Mouse (Mus musculus) midbrain, embryonic 15.5 days (tissue): ENCODE measurements around the gene Tldc1. TPM values are rescaled to one million over a fixed set of nuclear protein-coding genes. Genes with fewer than 3 reads are reported as not detected.
A peak's percentile ranks its signal among the peaks of the same experiment; 100 is the strongest.

ENCODE experiments used
- ATAC-seq: fragments of 200-750 bp; cut with Nextera tagmentation; replicated peaks from 2 replicates; pipeline ENCODE4 v1.8.0; 2017; ENCODE audit warnings: moderate TSS enrichment
- H3K27ac ChIP-seq: fragments of 300-500 bp; sonication (generic); 2 replicates; pipeline ENCODE4 v1.5.1; 2015; ENCODE audit warnings: mild to moderate bottlenecking, inconsistent platforms
- H3K27me3 ChIP-seq: fragments of 300-500 bp; sonication (generic); replicated peaks from 2 replicates; pipeline ENCODE4 v1.6.1; 2015; ENCODE audit warnings: inconsistent platforms
- H3K36me3 ChIP-seq: fragments of 300-500 bp; sonication (generic); replicated peaks from 2 replicates; pipeline ENCODE4 v1.6.1; 2015; ENCODE audit warnings: inconsistent platforms
- H3K4me1 ChIP-seq: fragments of 300-500 bp; sonication (generic); 2 replicates; pipeline ENCODE4 v1.6.1; 2015; ENCODE audit warnings: inconsistent platforms
- H3K4me2 ChIP-seq: fragments of 300-500 bp; sonication (generic); 2 replicates; pipeline ENCODE4 v1.6.1; 2015; ENCODE audit warnings: inconsistent platforms, mild to moderate bottlenecking, moderate library complexity
- H3K4me3 ChIP-seq: fragments of 300-500 bp; sonication (generic); 2 replicates; pipeline ENCODE4 v1.5.1; 2015; ENCODE audit warnings: mild to moderate bottlenecking, inconsistent platforms
- H3K9ac ChIP-seq: fragments of 300-500 bp; sonication (generic); 2 replicates; pipeline ENCODE4 v1.6.1; 2015; ENCODE audit warnings: mild to moderate bottlenecking, inconsistent platforms
- H3K9me3 ChIP-seq: fragments of 300-500 bp; sonication (generic); 2 replicates; pipeline ENCODE4 v1.6.1; 2016; ENCODE audit warnings: inconsistent platforms
- WGBS: fragments of 180-500 bp; shearing (Covaris S2); methylation state at CpG from one replicate; pipeline ENCODE4 v1.1.7; 2015; ENCODE audit warnings: mixed read lengths; 5-methylcytosine and 5-hydroxymethylcytosine counted together
- polyA plus RNA-seq: library from polyadenylated mRNA; unstranded; fragments of >200 nt; fragmentation: Nextera tagmentation; extraction: Ambion mirVana; gene quantifications from 2 replicates; pipeline ENCODE4 v1.2.1, GENCODE M21; 2015

Gene Tldc1
- polyA plus RNA-seq, 1 experiment from 2014 or later, result 11.4 TPM

GRCm38 (mm10) chr8:119783579-119783978, 5.4 kb upstream of the Tldc1 start:
- Histone ChIP-seq H3K36me3 (no peaks in the 10 kb centered on the region), H3K4me2 (no peak overlapping the region), H3K4me3 (no peak overlapping the region), H3K27me3 (no peaks in the 10 kb centered on the region), H3K4me1 (peaks cover 13% of the 10 kb centered on the region), H3K9me3 (no peaks in the 10 kb centered on the region), H3K9ac (no peak overlapping the region), H3K27ac (no peak overlapping the region)
- ATAC-seq, result no peak
- 82% methylated on average over 6 of the region's 6 CpGs for WGBS

- Histone ChIP-seq H3K27ac (no peak overlapping the region), H3K27me3 (no peaks in the 10 kb centered on the region), H3K4me2 (no peak overlapping the region), H3K4me1 (peaks cover 17% of the 10 kb centered on the region), H3K4me3 (no peak overlapping the region), H3K9ac (no peak overlapping the region), H3K9me3 (no peaks in the 10 kb centered on the region), H3K36me3 (no peaks in the 10 kb centered on the region)
- WGBS, result 9% methylated on average over 5 of the region's 5 CpGs
- no peak for ATAC-seq
Measured at GRCm38 (mm10) chr8:119782715-119783114, 4.5 kb upstream of the Tldc1 start.

- H3K4me2 ChIP-seq, result no peak overlapping the region
- H3K27ac ChIP-seq, result no peak overlapping the region
- ATAC-seq, result no peak
- H3K36me3 ChIP-seq, result no peaks in the 10 kb centered on the region
- H3K4me1 ChIP-seq, result peaks cover 25% of the 10 kb centered on the region
- H3K27me3 ChIP-seq, result no peaks in the 10 kb centered on the region
- H3K9me3 ChIP-seq, result no peaks in the 10 kb centered on the region
- H3K4me3 ChIP-seq, result no peak overlapping the region
- WGBS, result 75% methylated on average over 4 of the region's 4 CpGs
- no peak overlapping the region for H3K9ac ChIP-seq
Measured at GRCm38 (mm10) chr8:119781086-119781840, 3.0 kb upstream of the Tldc1 start.

- ATAC-seq, result no peak
- H3K9ac ChIP-seq, result no peak overlapping the region
- WGBS, result 75% methylated on average over 9 of the region's 9 CpGs
Measured at GRCm38 (mm10) chr8:119780402-119781049, 2.3 kb upstream of the Tldc1 start.

GRCm38 (mm10) chr8:119779013-119779737, 959 bp upstream of the Tldc1 start:
- Histone ChIP-seq H3K9me3 (no peaks in the 10 kb centered on the region), H3K4me1 (peaks cover 18% of the 10 kb centered on the region), H3K27ac (peak overlapping the region; percentile 87), H3K4me3 (no peak overlapping the region), H3K4me2 (peak overlapping the region; percentile 95), H3K36me3 (no peaks in the 10 kb centered on the region), H3K27me3 (no peaks in the 10 kb centered on the region), H3K9ac (no peak overlapping the region; the same call in 1 of the 2 replicates)
- 25% methylated on average over 14 of the region's 14 CpGs for WGBS
- ATAC-seq, result no peak; the same call in 1 of the 2 replicates

More at GRCm38 (mm10) chr8:119780402-119781049, 2.3 kb upstream of the Tldc1 start:
- Histone ChIP-seq H3K27me3 (no peaks in the 10 kb centered on the region), H3K4me1 (peaks cover 18% of the 10 kb centered on the region), H3K4me2 (no peak overlapping the region), H3K36me3 (no peaks in the 10 kb centered on the region), H3K27ac (no peak overlapping the region), H3K9me3 (no peaks in the 10 kb centered on the region), H3K4me3 (no peak overlapping the region)

GRCm38 (mm10) chr8:119777765-119778164, 451 bp downstream of the Tldc1 start:
- no peaks in the 10 kb centered on the region for H3K27me3 ChIP-seq
- H3K4me1 ChIP-seq, result peaks cover 18% of the 10 kb centered on the region
- peak overlapping the region; percentile 95 for H3K4me2 ChIP-seq
- H3K27ac ChIP-seq, result peak overlapping the region; percentile 87
- ATAC-seq, result peak; percentile 34
- peak overlapping the region; percentile 79 for H3K9ac ChIP-seq
- no peaks in the 10 kb centered on the region for H3K36me3 ChIP-seq
- 13% methylated on average over 7 of the region's 7 CpGs for WGBS
- H3K9me3 ChIP-seq, result no peaks in the 10 kb centered on the region
- peak overlapping the region; percentile 78 for H3K4me3 ChIP-seq

GRCm38 (mm10) chr8:119776668-119777245, 1.5 kb downstream of the Tldc1 start:
- Histone ChIP-seq H3K27me3 (no peaks in the 10 kb centered on the region), H3K27ac (no peak overlapping the region), H3K4me3 (no peak overlapping the region), H3K4me1 (peaks cover 18% of the 10 kb centered on the region), H3K9me3 (no peaks in the 10 kb centered on the region), H3K4me2 (peak overlapping the region; percentile 95; the same call in 1 of the 2 replicates), H3K9ac (no peak overlapping the region), H3K36me3 (no peaks in the 10 kb centered on the region)
- WGBS, result 93% methylated on average over 7 of the region's 7 CpGs
- no peak for ATAC-seq

- Histone ChIP-seq H3K4me1 (no peaks in the 10 kb centered on the region), H3K36me3 (peaks cover 17% of the 10 kb centered on the region; the same call in 1 of the 2 replicates), H3K9ac (no peak overlapping the region), H3K27me3 (no peaks in the 10 kb centered on the region), H3K9me3 (no peaks in the 10 kb centered on the region), H3K4me2 (no peak overlapping the region), H3K4me3 (no peak overlapping the region), H3K27ac (no peak overlapping the region)
- ATAC-seq, result no peak
- WGBS, result 87% methylated on average over 22 of the region's 22 CpGs
Measured at GRCm38 (mm10) chr8:119765761-119766444, 12.3 kb downstream of the Tldc1 start.

- ATAC-seq, result no peak
- WGBS, result 83% methylated on average over 10 of the region's 10 CpGs
- no peaks in the 10 kb centered on the region for H3K4me1 ChIP-seq
Measured at GRCm38 (mm10) chr8:119765311-119765710, 12.9 kb downstream of the Tldc1 start.

GRCm38 (mm10) chr8:119762226-119763220, 15.7 kb downstream of the Tldc1 start:
- H3K27ac ChIP-seq, result no peak overlapping the region
- no peak overlapping the region for H3K4me2 ChIP-seq
- H3K27me3 ChIP-seq, result no peaks in the 10 kb centered on the region
- ATAC-seq, result no peak
- peaks cover 3% of the 10 kb centered on the region; the same call in 1 of the 2 replicates for H3K4me1 ChIP-seq
- H3K9me3 ChIP-seq, result no peaks in the 10 kb centered on the region
- no peak overlapping the region for H3K4me3 ChIP-seq
- WGBS, result 92% methylated on average over 21 of the region's 21 CpGs
- no peak overlapping the region for H3K9ac ChIP-seq
- peaks cover 19% of the 10 kb centered on the region; the same call in 1 of the 2 replicates for H3K36me3 ChIP-seq

More at GRCm38 (mm10) chr8:119765311-119765710, 12.9 kb downstream of the Tldc1 start:
- Histone ChIP-seq H3K9me3 (no peaks in the 10 kb centered on the region), H3K4me2 (no peak overlapping the region), H3K27ac (no peak overlapping the region), H3K27me3 (no peaks in the 10 kb centered on the region), H3K4me3 (no peak overlapping the region), H3K36me3 (peaks cover 19% of the 10 kb centered on the region; the same call in 1 of the 2 replicates), H3K9ac (no peak overlapping the region)
